Mouse (Mus musculus) C2C12 (cell line): Measurements from ENCODE around the gene Scmh1.

Source experiments
- CEBPB ChIP-seq: IDR thresholded peaks from one replicate; pipeline ENCODE4 v1.6.1; 2011; ENCODE audit warnings: low read depth, mild to moderate bottlenecking, control low read depth, moderate library complexity
- CTCF ChIP-seq: IDR thresholded peaks from one replicate; pipeline ENCODE4 v1.5.1; 2011; ENCODE audit not compliant: control insufficient read depth, insufficient read depth, insufficient read length
- FOSL1 ChIP-seq: IDR thresholded peaks from one replicate; pipeline ENCODE4 v1.8.0; 2011; ENCODE audit warnings: mild to moderate bottlenecking, low read length; ENCODE audit not compliant: poor library complexity, insufficient read depth, severe bottlenecking
- MAX ChIP-seq: IDR thresholded peaks from one replicate; pipeline ENCODE4 v1.6.1; 2011; ENCODE audit warnings: mild to moderate bottlenecking, control low read depth
- MYOD1 ChIP-seq: IDR thresholded peaks from one replicate; pipeline ENCODE4 v1.6.1; 2011; ENCODE audit warnings: low read depth; ENCODE audit not compliant: control insufficient read depth, insufficient read length
- MYOG ChIP-seq: IDR thresholded peaks from one replicate; pipeline ENCODE4 v1.6.1; 2011; ENCODE audit not compliant: control insufficient read depth, insufficient read length; ENCODE audit errors: extremely low read depth
- USF1 ChIP-seq: IDR thresholded peaks from one replicate; pipeline ENCODE4 v1.6.1; 2011; ENCODE audit warnings: low read depth, mild to moderate bottlenecking, control low read depth, moderate library complexity

- TF ChIP-seq MAX (no peak), CTCF (no peak), MYOD1 (no peak), USF1 (no peak), MYOG (no peak), FOSL1 (no peak), CEBPB (no peak)
Measured at GRCm38 (mm10) chr4:120364729-120365128, 40.4 kb upstream of the Scmh1 start.
